Mouse (Mus musculus) kidney, adult 2 months (tissue): ENCODE results near the gene Crocc2.

Source experiments
- CTCF ChIP-seq: fragments of 200-500 bp; conservative IDR thresholded peaks from 2 replicates; pipeline ENCODE4 v1.5.1; 2011; ENCODE audit warnings: low read depth, mild to moderate bottlenecking, control low read depth, low read length, moderate library complexity, mixed read lengths; ENCODE audit not compliant: insufficient read depth, insufficient read length
- POLR2A ChIP-seq: fragments of 200-500 bp; IDR thresholded peaks from one replicate; pipeline ENCODE4 v1.6.1; 2011; ENCODE audit warnings: low read depth, low read length, control low read depth

DNA sequence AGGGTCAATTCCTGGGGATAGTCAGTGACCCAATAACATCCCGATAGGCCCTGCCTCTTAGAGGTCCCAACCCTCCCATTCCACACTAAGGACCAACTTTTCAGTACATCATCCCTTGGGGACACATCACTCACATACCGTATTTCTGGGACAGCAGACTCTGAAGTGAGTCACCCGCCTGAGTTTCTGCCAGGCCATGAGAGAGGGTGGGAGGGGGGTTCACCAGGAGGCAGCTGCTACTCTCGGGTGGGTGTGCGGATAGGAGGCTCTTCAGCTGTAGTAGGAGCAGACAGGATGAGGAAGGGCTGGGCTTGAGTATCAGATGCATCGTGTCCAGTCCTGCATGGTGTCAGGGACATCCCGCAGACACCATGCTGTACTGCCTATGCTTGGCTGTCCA lies 28.8 kb upstream of the Crocc2 start:
- TF ChIP-seq CTCF (no peak), POLR2A (no peak)
